32 mouse cellular contexts compared by ENCODE assay signal in genomic region chr2:94772268-94772667, GRCm38 (mm10).
DNase-seq lines count a peak whose midpoint lies in the region; ATAC-seq and TF ChIP-seq lines count a peak whose summit lies in the region.
"Had no signal": no experiment of that assay in that cellular context is flagged by ENCODE, and none has a peak within 500 bp of the region (broad histone marks: within the 10 kb centered on the region; RNA-seq: fewer than 3 reads in every experiment).

No protein-coding gene starts in this region.

- no peaks in the 10 kb centered on the region for H3K9me3 ChIP-seq in forebrain, embryonic 12.5 days
- H3K9me3 ChIP-seq in forebrain, embryonic 10.5 days = no peaks in the 10 kb centered on the region
- H3K9me3 ChIP-seq in lung, embryonic 14.5 days (ENCODE audit: low read depth, low read length) = no peaks in the 10 kb centered on the region
- no peaks in the 10 kb centered on the region for H3K9me3 ChIP-seq in hindbrain, postnatal 0 days (ENCODE audit: low read length)
- H3K9me3 ChIP-seq: neural tube, embryonic 15.5 days had no signal

- H3K27ac ChIP-seq in forebrain, embryonic 12.5 days = no peak overlapping the region
- H3K27ac ChIP-seq in forebrain, embryonic 10.5 days = no peak overlapping the region
- no peak overlapping the region for H3K27ac ChIP-seq in lung, embryonic 14.5 days (ENCODE audit: low read depth)
- no peak overlapping the region for H3K27ac ChIP-seq in hindbrain, postnatal 0 days
- H3K27ac ChIP-seq: gastrocnemius, adult 2 months; liver, embryonic 14.5 days; neural tube, embryonic 15.5 days; stomach, postnatal 0 days had no signal

- peak; percentile 57; the same call in 1 of the 2 replicates for ATAC-seq in forebrain, embryonic 12.5 days (ENCODE audit: low FRiP score)
- peak; percentile 5; the same call in 1 of the 2 replicates for ATAC-seq in lung, embryonic 14.5 days (ENCODE audit: insufficient read depth)
- no peak for ATAC-seq in hindbrain, postnatal 0 days
- ATAC-seq: activated CD4-positive, CD25-positive, alpha-beta regulatory T cell, adult 4 months; intestine, postnatal 0 days had no signal

- no peak for TF ChIP-seq POLR2A in brain, embryonic 14.5 days (IDR thresholded peaks at IDR 0.05; ENCODE audit: borderline replicate concordance, extremely low read depth, insufficient read depth, insufficient read length, poor library complexity, severe bottlenecking)

- DNase-seq in forebrain, embryonic 10.5 days (ENCODE audit: extremely low spot score, low spot score) = no peak
- DNase-seq in lung, embryonic 14.5 days = no peak
- no peak for DNase-seq in lung, adult 18-20 months
- DNase-seq in brain, embryonic 14.5 days (ENCODE audit: low read depth) = peak; percentile 62
- DNase-seq in hindbrain, postnatal 0 days (ENCODE audit: low spot score) = peak; percentile 11
- no peak for DNase-seq in right cerebral cortex, adult 2 months (ENCODE audit: low spot score in 2 of 2)
- no peak for DNase-seq in frontal cortex, adult 2 months (ENCODE audit: extremely low spot score in 1 of 2, low spot score in 1 of 2)
- DNase-seq: adrenal gland, adult 8-10 months; cerebellum, adult 11-12 months; cerebellum, postnatal 10 days; gastrocnemius, adult 2 months; gastrocnemius, postnatal 36 days; heart, adult 18-20 months; heart, postnatal 36 days; kidney, adult 9 months; kidney, postnatal 14 days; liver; lung, postnatal 4 days; right cerebral cortex, adult 18-20 months; right cerebral cortex, postnatal 4 days; thymus, adult 18-20 months; thymus, postnatal 25 days had no signal

- H3K27me3 ChIP-seq in forebrain, embryonic 12.5 days = no peaks in the 10 kb centered on the region
- H3K27me3 ChIP-seq in forebrain, embryonic 10.5 days (ENCODE audit: poor library complexity, severe bottlenecking) = no peaks in the 10 kb centered on the region
- H3K27me3 ChIP-seq in lung, embryonic 14.5 days (ENCODE audit: insufficient read depth, low read length) = no peaks in the 10 kb centered on the region
- no peaks in the 10 kb centered on the region for H3K27me3 ChIP-seq in hindbrain, postnatal 0 days (ENCODE audit: insufficient read depth, low read length)
- H3K27me3 ChIP-seq: CH12.LX; megakaryocyte, embryonic 14.5 days; neural tube, embryonic 15.5 days had no signal

- TF ChIP-seq CTCF in lung, embryonic 14.5 days (IDR thresholded peaks at IDR 0.05; ENCODE audit: low read depth) = no peak
- no peak for TF ChIP-seq CTCF in brain, embryonic 14.5 days (IDR thresholded peaks at IDR 0.05; ENCODE audit: borderline replicate concordance, extremely low read depth, insufficient read depth, insufficient read length)
- TF ChIP-seq CTCF in hindbrain, postnatal 0 days (IDR thresholded peaks at IDR 0.05; ENCODE audit: low read depth) = no peak

- 68% methylated on average over 4 of the region's 4 CpGs for WGBS in forebrain, embryonic 12.5 days
- WGBS in forebrain, embryonic 10.5 days = 79% methylated on average over 4 of the region's 4 CpGs
- 24% methylated on average over 4 of the region's 4 CpGs for WGBS in lung, embryonic 14.5 days
- whole genome bisulfite sequencing in hindbrain, postnatal 0 days = 19% methylated on average over 4 of the region's 4 CpGs

- no peaks in the 10 kb centered on the region for H3K4me1 ChIP-seq in forebrain, embryonic 12.5 days
- H3K4me1 ChIP-seq in forebrain, embryonic 10.5 days = no peaks in the 10 kb centered on the region
- no peaks in the 10 kb centered on the region for H3K4me1 ChIP-seq in lung, embryonic 14.5 days (ENCODE audit: insufficient read depth)
- no peaks in the 10 kb centered on the region for H3K4me1 ChIP-seq in hindbrain, postnatal 0 days (ENCODE audit: insufficient read depth, low read length)
- H3K4me1 ChIP-seq: megakaryocyte, embryonic 14.5 days had no signal

- no peak overlapping the region for H3K4me2 ChIP-seq in forebrain, embryonic 12.5 days
- H3K4me2 ChIP-seq in lung, embryonic 14.5 days = no peak overlapping the region
- no peak overlapping the region for H3K4me2 ChIP-seq in hindbrain, postnatal 0 days (ENCODE audit: low read depth, low read length)
- H3K4me2 ChIP-seq: heart, embryonic 11.5 days; neural tube, embryonic 15.5 days had no signal

- no peak overlapping the region for H3K9ac ChIP-seq in forebrain, embryonic 12.5 days
- no peak overlapping the region for H3K9ac ChIP-seq in lung, embryonic 14.5 days
- H3K9ac ChIP-seq in hindbrain, postnatal 0 days (replicated peaks; ENCODE audit: low read length) = no peak overlapping the region
- H3K9ac ChIP-seq: liver, embryonic 14.5 days; neural tube, embryonic 15.5 days had no signal

- no peak overlapping the region for H3K4me3 ChIP-seq in forebrain, embryonic 12.5 days (replicated peaks)
- H3K4me3 ChIP-seq in forebrain, embryonic 10.5 days = no peak overlapping the region
- no peak overlapping the region for H3K4me3 ChIP-seq in lung, embryonic 14.5 days (ENCODE audit: low read depth, low read length)
- no peak overlapping the region for H3K4me3 ChIP-seq in hindbrain, postnatal 0 days (ENCODE audit: low read length)
- H3K4me3 ChIP-seq: erythroblast, embryonic 14.5 days; gastrocnemius, adult 2 months; megakaryocyte, embryonic 14.5 days; neural tube, embryonic 15.5 days had no signal

- no peaks in the 10 kb centered on the region for H3K36me3 ChIP-seq in forebrain, embryonic 12.5 days (replicated peaks)
- no peaks in the 10 kb centered on the region for H3K36me3 ChIP-seq in forebrain, embryonic 10.5 days (replicated peaks)
- no peaks in the 10 kb centered on the region for H3K36me3 ChIP-seq in lung, embryonic 14.5 days (ENCODE audit: insufficient read depth)
- H3K36me3 ChIP-seq in hindbrain, postnatal 0 days (ENCODE audit: insufficient read depth, low read length) = no peaks in the 10 kb centered on the region
- H3K36me3 ChIP-seq: neural tube, embryonic 15.5 days had no signal

Comparison
In these comparisons a context has a peak if more than half of its experiments do, and no peak if none do; other contexts are left out.
1. DNase-seq: peak in brain, embryonic 14.5 days (single experiment) and hindbrain, postnatal 0 days (single experiment); none in forebrain, embryonic 10.5 days (single experiment), lung, embryonic 14.5 days (single experiment), lung, adult 18-20 months (0 of 2), right cerebral cortex, adult 2 months (0 of 2) and frontal cortex, adult 2 months (0 of 2).